Mouse (Mus musculus) liver, embryonic 14.5 days (tissue): ENCODE data around the gene Rasip1. TPM values are rescaled to one million over a fixed set of nuclear protein-coding genes. Genes with fewer than 3 reads are reported as not detected.

Source experiments
- ATAC-seq: fragments of 200-750 bp; cut with Nextera tagmentation; 2 replicates; pipeline ENCODE4 v1.8.0; 2017; ENCODE audit warnings: moderate number of reproducible peaks, mild to moderate bottlenecking, moderate library complexity; ENCODE audit not compliant: insufficient read depth
- DNase-seq, 3 experiments: peaks; one replicate each; pipeline ENCODE4 v3.0.0-alpha.2; 2012 to 2013; ENCODE audit warnings: low read depth in 3 of 3, low spot score in 3 of 3
- H3K27ac ChIP-seq: fragments of 300-500 bp; sonication (generic); 2 replicates; pipeline ENCODE4 v1.5.1; 2014; ENCODE audit warnings: moderate library complexity, mild to moderate bottlenecking, control low read depth, inconsistent platforms
- H3K27me3 ChIP-seq: fragments of 300-500 bp; sonication (generic); 2 replicates; pipeline ENCODE4 v1.6.1; 2014; ENCODE audit warnings: mild to moderate bottlenecking, low read length, moderate library complexity; ENCODE audit not compliant: control insufficient read depth, insufficient read depth
- H3K36me3 ChIP-seq: fragments of 300-500 bp; sonication (generic); replicated peaks from 2 replicates; pipeline ENCODE4 v1.6.1; 2014; ENCODE audit warnings: low read depth; ENCODE audit not compliant: control insufficient read depth, insufficient read depth
- H3K4me1 ChIP-seq, 2 experiments: fragments of 200-500 bp in 1 of 2; fragments of 300-500 bp in 1 of 2; sonication (generic) in 1 of 2; replicated peaks; 2 replicates each; pipeline ENCODE4 v1.6.1; 2012 to 2014; ENCODE audit warnings: antibody characterized with exemption in 1 of 2, inconsistent platforms in 1 of 2, low read length in 1 of 2; ENCODE audit not compliant: control insufficient read depth in 2 of 2, insufficient read depth in 2 of 2
- H3K4me2 ChIP-seq: fragments of 300-500 bp; sonication (generic); 2 replicates; pipeline ENCODE4 v1.6.1; 2014; ENCODE audit warnings: low read depth, mild to moderate bottlenecking, control low read depth, moderate library complexity
- H3K4me3 ChIP-seq, 2 experiments: fragments of 200-500 bp in 1 of 2; fragments of 300-500 bp in 1 of 2; sonication (generic) in 1 of 2; 2 replicates each; pipeline ENCODE4 v1.5.1; 2012 to 2014; ENCODE audit warnings: low read depth in 2 of 2, low read length in 2 of 2, mild to moderate bottlenecking in 2 of 2, control low read depth in 1 of 2, inconsistent platforms in 1 of 2, moderate library complexity in 1 of 2; ENCODE audit not compliant: insufficient read depth in 1 of 2
- H3K9ac ChIP-seq: fragments of 300-500 bp; sonication (generic); replicated peaks from 2 replicates; pipeline ENCODE4 v1.6.1; 2014; ENCODE audit warnings: mild to moderate bottlenecking, control low read depth, moderate library complexity
- H3K9me3 ChIP-seq: fragments of 300-500 bp; sonication (generic); 2 replicates; pipeline ENCODE4 v1.6.1; 2016; ENCODE audit warnings: low read length, mixed read lengths; ENCODE audit not compliant: control insufficient read depth
- CTCF ChIP-seq: IDR thresholded peaks from 2 replicates; pipeline ENCODE4 v1.5.1; 2016; ENCODE audit warnings: antibody characterized with exemption, low read depth, control low read depth
- EP300 ChIP-seq: IDR thresholded peaks from 2 replicates; pipeline ENCODE4 v1.6.1; 2016; ENCODE audit warnings: antibody characterized with exemption, low read depth
- WGBS: fragments of 180-500 bp; shearing (Covaris S2); extraction: QIAGEN DNeasy Blood & Tissue Kit; methylation state at CpG from one replicate; pipeline ENCODE4 v1.1.7; 2014; ENCODE audit not compliant: insufficient replicate concordance; 5-methylcytosine and 5-hydroxymethylcytosine counted together
- polyA plus RNA-seq, 2 experiments: library from polyadenylated mRNA; depleted of rRNA in 1 of 2; stranded (reverse) in 1 of 2; unstranded in 1 of 2; fragments of >200 nt; fragmentation: Nextera tagmentation in 1 of 2; extraction: Ambion mirVana in 1 of 2; gene quantifications; 2 replicates each; pipeline versions ENCODE4 v1.2.1 to v1.2.3; 2012 to 2014

The Rasip1 gene
- polyA plus RNA-seq, 2 experiments: 1.3 to 2.2 TPM

DNA sequence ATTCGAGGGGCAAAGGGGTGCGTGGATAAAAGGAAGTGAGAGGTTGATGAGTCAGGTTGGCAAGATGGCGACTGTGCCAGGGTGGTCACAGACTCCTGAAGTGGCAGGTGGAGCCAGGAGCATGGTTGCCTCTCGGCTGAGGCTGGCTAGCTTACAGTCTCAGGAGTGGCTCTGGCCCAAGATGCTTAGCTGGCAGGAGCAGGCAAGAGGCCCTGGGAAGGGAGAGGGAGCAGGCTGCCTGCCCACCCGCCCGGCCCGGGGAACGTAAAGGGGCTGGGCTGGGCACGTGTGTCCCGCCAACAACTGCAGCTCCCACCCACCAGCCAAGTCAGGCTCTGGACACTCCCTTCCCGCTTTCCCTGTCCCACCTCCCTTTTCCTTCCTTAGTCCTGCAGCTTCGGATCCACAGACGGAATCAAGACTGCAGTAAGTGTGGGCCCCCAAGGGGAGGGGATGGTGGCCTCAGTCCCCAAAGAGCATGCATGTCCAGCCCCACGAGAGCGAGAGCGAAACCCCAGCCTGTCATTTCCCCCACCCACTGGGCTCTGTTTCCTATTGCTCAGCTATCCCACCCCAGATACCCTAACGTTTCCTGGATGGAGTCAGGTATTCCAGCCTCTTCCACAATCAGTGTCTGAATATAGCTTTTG is 14.2 kb downstream of the Rasip1 start:
- DNase-seq (no peak), ATAC-seq (no peak)
- H3K27me3 ChIP-seq: no peaks in the 10 kb centered on the region
- no peak for TF ChIP-seq CTCF
- TF ChIP-seq EP300: no peak
- H3K36me3 ChIP-seq: no peaks in the 10 kb centered on the region
- H3K9me3 ChIP-seq: no peaks in the 10 kb centered on the region
- H3K4me2 ChIP-seq: no peak overlapping the region
- WGBS: 53% methylated on average over 17 of the region's 17 CpGs
- H3K9ac ChIP-seq: no peak overlapping the region
- H3K4me1 ChIP-seq: peaks cover 0 to 7% of the 10 kb centered on the region in 2 experiments; a peak in 1 of 4 replicates
- no peak overlapping the region for H3K4me3 ChIP-seq
- H3K27ac ChIP-seq: no peak overlapping the region

DNA sequence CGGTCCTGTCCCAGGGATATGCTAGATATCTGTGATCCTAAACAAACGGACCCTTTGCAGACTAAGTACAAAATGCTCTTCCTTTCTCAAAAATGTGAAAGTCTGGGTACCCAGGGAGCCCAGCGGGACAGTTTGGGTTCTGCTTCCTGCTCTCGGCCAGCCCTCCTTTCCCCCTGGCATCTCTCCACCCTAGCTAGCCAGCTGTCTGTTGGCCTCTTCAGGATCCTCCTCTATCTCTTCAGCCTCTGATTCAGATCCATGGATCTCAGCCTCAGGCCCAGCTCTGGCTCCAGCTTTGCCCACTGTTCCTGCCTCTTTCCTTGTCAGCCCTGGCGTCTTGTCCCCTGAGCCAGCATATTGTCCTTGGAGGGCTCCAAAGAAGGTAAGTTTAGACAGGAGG is 14.8 kb downstream of the Rasip1 start:
- no peak for TF ChIP-seq EP300
- no peak for TF ChIP-seq CTCF
- H3K27ac ChIP-seq: no peak overlapping the region
- H3K9me3 ChIP-seq: no peaks in the 10 kb centered on the region
- WGBS: 53% methylated on average over 5 of the region's 5 CpGs
- H3K4me2 ChIP-seq: no peak overlapping the region
- DNase-seq (no peak), ATAC-seq (no peak)
- no peak overlapping the region for H3K9ac ChIP-seq
- no peak overlapping the region for H3K4me3 ChIP-seq
- no peaks in the 10 kb centered on the region for H3K27me3 ChIP-seq
- H3K4me1 ChIP-seq: peaks cover 0 to 7% of the 10 kb centered on the region in 2 experiments; a peak in 1 of 4 replicates
- no peaks in the 10 kb centered on the region for H3K36me3 ChIP-seq

DNA sequence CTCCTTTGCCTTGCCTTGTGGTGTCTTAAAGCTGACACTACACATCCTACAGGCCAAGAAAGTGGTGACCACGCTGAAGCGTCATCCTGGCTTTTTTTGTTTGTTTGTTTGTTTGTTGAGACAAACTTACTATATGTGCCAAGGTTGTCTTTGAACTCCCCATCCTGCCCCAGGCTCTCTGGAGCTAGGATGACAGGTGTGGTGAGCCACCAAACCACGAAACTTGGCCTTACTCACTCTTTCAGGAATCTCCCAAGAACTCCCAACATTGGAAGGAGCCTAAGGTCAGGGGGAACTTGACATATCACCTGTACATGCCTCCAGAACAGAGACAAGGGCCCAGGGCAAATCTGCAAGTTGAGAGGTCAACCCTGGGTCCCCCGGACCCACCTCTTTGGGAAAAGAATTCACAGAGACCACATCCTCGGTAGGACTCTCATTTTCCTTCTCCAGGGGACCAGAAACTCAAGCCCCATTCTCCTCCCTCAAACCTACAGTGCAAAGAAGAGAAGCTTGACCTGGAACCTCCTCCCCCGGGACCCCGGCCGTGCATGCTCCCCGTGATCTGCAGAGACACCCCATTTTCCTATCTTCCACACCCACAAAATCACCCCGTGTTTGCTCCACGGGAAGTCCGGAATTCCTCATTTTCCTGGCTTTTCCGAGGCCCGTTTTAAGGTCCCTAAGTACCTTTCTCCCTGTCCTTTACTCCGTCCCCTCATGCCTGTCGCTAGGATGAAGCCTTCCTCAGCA is 15.4 kb downstream of the Rasip1 start:
- H3K9ac ChIP-seq: no peak overlapping the region
- peak overlapping the region; percentile 32 to 36 for H3K4me3 ChIP-seq
- peak overlapping the region; percentile 64 for H3K4me2 ChIP-seq
- H3K9me3 ChIP-seq: no peaks in the 10 kb centered on the region
- TF ChIP-seq CTCF (no peak), EP300 (no peak)
- 40% methylated on average over 16 of the region's 16 CpGs for WGBS
- no peaks in the 10 kb centered on the region for H3K27me3 ChIP-seq
- DNase-seq: no peak
- H3K4me1 ChIP-seq: peaks cover 0 to 7% of the 10 kb centered on the region in 2 experiments; a peak in 1 of 4 replicates
- no peak for ATAC-seq
- no peaks in the 10 kb centered on the region for H3K36me3 ChIP-seq
- no peak overlapping the region for H3K27ac ChIP-seq

DNA sequence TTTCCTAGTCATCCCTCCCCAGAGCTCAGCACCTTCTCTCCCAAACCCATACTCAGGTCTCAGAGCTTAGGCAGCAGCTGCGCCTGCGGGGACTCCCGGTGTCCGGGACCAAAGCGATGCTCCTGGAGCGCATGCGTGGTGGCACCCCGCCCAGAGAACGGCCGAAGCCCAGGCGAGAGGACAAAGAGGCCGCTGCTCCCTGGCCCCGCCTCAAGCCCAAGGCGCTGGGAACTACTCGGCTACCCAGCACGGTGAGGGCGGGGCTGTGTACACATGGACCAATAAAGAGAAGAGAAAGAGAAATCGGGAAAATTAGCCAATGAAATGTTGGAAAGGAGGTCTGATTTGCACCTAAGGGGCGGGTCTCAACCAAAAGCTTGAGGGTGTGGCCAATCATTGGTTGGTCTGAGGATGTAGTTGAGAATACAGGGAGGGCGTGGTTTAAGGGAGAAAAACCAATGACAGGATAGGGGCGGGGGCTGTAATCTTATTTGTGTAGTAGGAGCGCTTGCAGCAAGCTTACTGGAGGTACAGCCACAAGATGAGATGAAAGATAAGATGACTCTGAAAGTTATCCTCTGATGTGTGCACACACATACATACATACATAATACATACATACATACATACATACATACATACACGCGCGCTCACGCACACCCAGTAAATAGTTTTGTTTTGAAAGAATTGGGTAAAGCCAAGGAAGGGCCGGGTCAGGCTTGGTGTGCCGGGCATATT is 16.3 kb downstream of the Rasip1 start:
- WGBS: 3% methylated on average over 28 of the region's 28 CpGs
- DNase-seq (peak; percentile 64 to 74 (median 66)), ATAC-seq (peak; percentile 85)
- no peak for TF ChIP-seq EP300
- TF ChIP-seq CTCF: no peak
- Histone ChIP-seq H3K36me3 (no peaks in the 10 kb centered on the region), H3K9ac (no peak overlapping the region), H3K27ac (no peak overlapping the region), H3K4me3 (peak overlapping the region; percentile 32 to 36), H3K4me1 (peaks cover 0 to 7% of the 10 kb centered on the region in 2 experiments; a peak in 1 of 4 replicates), H3K4me2 (peak overlapping the region; percentile 64), H3K27me3 (no peaks in the 10 kb centered on the region), H3K9me3 (no peaks in the 10 kb centered on the region)

DNA sequence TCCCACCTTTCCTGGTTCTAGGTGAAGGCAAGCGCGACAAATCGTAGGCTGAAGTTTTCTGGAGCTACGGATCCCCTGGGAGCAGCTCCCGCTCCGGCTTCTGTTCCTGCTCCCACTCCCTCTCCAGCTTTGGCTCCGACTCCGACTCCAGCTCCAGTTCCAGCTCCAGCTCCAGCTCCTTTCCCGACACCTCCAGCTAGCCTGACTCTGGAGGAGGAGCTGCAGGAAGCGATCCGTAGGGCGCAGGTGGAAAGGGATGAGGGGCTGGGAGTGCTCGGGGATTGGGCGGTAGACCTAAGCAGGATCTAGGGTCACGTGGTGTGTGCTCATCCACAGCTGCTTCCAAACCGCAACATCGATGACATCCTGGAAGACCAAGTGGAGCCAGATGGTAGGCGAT is 16.9 kb downstream of the Rasip1 start:
- no peaks in the 10 kb centered on the region for H3K27me3 ChIP-seq
- TF ChIP-seq CTCF: no peak
- TF ChIP-seq EP300: no peak
- no peak overlapping the region for H3K9ac ChIP-seq
- DNase-seq (no peak), ATAC-seq (no peak)
- H3K4me1 ChIP-seq: peaks cover 0 to 7% of the 10 kb centered on the region in 2 experiments; a peak in 1 of 4 replicates
- WGBS: 12% methylated on average over 18 of the region's 18 CpGs
- no peaks in the 10 kb centered on the region for H3K9me3 ChIP-seq
- H3K27ac ChIP-seq: no peak overlapping the region
- no peak overlapping the region for H3K4me3 ChIP-seq
- peak overlapping the region; percentile 64 for H3K4me2 ChIP-seq
- H3K36me3 ChIP-seq: no peaks in the 10 kb centered on the region
